Mouse (Mus musculus) right cerebral cortex, adult 2 months (tissue): ENCODE results near the gene Szrd1.
"Not testable (repeated sequence)": the region's sequence is repeated elsewhere in the genome, so short reads cannot be mapped to it uniquely, and the experiment has no call there.

Source experiments
- DNase-seq, 2 experiments: peaks; one replicate each; pipeline ENCODE4 v3.0.0; 2021 to 2022; ENCODE audit warnings: low spot score in 2 of 2

The Szrd1 gene

DNA sequence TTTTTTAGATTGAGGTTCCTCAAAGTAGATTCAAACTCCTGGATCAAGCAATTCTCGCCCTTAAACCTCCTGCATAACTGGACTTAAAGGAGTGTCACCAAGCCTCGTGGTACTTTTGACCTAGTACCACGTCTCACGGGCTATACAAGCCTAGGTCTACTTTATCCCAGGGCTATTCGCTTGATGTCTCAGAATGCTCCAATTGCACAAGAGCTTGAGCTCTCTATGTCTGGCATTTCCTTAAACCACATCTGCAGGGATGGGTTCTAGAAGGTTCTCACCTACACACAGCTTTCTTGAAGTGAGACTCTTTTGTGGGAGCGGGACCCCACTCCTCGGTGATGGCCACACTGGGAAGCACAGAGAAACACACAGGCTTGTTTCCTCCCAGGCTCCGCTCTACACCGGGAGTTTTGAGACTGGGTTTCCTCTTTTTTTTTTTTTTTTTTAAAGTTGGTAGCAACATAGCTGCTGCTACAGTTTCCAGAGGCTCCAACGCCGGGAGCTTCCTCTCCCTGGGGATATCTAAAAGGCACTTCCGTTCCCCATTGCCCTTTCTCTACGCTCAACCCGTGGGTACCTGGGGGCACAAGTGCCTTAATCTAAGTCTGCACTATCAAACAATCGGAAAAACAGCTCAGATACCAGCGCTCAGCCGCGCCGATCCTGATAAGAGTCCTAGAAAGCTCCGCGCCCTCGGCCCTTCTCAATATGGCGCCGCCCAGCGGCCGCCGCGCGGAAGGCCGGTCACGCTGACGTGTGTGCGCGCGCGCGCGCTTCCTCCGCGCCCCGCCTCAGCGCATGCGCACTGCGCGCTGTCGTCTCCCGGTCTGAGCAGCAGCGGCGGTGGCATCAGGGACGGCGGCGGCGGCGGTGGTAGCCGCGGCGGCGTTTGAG is 7.8 kb upstream of the Szrd1 start, which contains the start of gene Fbxo42:
Fbxo42 (plus strand) TSS at position 802 of the 897 bp plus-strand sequence.
- DNase-seq, result peak; percentile 93

DNA sequence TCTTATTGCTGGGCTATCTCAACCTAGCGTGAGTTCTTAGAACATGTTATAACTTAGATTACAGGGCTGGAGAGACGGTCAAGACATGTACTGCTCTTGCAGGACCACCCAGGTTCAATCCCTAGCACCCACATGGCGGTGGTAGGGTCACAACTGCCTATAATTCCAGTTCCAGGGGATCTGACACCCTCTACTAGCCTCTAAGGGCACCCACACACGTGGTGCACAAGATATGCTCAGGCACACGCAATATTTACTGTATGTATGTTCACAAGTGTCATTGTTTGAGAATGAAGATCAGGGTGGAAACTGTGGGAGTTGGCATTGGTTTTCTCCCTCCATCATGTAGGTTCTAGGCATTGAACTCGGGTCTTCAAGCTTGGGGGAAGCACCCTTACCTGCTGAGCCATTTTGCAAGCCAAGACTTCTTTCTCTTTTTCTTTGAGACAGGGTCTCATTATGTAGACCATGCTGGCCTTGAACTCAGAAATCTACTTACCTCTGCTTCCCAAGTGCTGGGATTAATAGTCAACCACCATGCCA is 7.0 kb upstream of the Szrd1 start:
- DNase-seq, result no peak

DNA sequence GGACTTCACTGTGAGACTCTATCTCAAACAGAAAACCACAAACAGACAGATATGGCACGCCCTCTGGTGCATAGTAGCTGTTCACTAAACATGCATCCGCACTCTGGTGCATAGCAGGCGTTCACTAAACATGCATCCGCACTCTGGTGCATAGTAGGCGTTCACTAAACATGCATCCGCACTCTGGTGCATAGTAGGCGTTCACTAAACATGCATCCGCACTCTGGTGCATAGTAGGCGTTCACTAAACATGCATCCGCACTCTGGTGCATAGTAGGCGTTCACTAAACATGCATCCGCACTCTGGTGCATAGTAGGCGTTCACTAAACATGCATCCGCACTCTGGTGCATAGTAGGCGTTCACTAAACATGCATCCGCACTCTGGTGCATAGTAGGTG is 5.5 kb upstream of the Szrd1 start:
- DNase-seq, result not testable (repeated sequence)

DNA sequence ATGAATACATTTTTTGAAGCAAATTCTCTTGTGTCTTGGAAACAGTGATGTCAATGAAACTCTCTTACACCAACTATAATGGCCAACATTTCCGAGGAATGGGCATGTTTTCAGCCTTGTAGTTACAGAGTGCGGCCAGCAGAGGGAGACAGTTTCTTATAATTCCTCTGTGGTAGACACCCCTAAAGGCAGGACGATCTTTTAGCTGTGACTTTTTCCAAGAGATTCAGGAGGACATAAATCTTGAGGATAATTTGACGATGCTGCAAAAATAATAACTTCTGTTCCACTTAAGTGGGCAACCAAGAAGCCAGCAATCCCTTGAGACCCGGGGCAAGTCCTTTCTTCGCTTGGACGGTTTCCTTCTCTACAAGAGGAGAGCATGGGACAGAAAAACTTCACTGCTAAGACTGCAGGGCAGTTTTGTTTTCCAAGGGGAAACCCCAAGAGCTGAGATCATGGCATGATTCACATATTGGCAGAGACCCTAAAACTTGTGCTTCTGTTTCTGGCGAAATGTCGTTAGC is 2.8 kb upstream of the Szrd1 start:
- peak; percentile 88 for DNase-seq

DNA sequence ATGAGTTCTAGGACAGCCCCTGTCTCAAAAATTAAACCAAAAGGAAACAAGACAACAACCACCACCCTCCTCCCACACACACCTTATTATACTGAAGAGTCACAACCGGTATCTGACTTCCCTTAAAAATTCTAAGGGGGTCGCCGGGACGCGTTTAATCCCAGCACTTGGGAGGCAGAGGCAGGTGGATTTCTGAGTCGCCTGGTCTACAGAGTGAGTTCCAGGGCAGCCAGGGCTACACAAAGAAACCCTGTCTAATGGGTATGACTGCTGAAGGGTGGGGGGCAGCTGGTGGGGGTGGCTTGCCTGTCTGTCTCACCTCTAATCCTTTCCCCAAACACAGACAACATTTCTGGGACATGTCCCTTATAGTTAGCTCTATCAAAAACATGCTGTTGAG is 1.4 kb upstream of the Szrd1 start:
- DNase-seq, result no peak

DNA sequence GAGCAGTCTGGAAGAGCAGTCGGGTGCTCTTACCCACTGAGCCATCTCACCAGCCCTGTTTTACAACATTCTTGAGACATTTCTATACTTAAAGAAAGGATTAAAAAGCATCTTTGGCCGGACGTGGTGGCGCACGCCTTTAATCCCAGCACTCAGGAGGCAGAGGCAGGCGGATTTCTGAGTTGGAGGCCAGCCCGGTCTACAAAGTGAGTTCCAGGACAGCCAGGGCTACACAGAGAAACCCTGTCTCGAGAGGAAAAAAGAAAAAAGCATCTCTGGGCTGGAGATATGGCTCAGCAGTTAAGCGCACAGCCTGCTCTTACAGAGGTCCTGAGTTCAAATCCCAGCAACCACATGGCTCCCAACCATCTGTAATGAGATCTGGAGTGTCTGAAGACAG is 779 bp upstream of the Szrd1 start:
- not testable (repeated sequence) for DNase-seq

DNA sequence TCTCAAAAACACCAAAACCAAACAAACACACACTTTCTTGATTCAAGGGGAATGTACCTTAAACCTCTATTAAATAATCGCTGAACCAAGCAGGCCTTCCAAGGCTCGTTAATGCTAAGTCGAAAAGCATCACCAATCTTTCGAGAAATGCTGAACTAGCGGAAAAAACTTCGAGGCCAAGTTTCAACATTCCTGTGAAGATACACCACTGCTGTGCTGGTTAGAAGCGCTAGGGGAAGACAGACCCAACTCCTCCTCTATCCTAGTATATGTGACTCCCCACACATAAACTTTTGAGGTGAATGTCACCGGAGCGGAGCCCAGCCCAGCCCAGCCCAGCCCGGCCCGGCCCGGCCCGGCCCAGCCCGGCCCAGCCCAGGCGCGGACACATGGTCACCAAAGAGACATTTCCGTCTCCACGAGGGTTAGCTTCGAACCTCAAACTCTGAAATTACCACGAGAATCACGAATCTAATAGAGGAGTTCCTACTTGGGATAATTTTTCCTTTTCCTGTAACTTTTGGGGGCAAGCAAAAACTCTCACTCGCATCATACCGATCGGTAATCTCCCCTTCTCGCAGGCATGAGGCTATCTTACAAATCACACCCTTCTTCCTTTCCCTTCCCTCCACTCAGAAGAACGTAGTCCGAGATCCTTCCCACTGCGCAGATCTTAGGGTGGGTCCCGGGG is 1.0 kb downstream of the Szrd1 start:
- no peak for DNase-seq

DNA sequence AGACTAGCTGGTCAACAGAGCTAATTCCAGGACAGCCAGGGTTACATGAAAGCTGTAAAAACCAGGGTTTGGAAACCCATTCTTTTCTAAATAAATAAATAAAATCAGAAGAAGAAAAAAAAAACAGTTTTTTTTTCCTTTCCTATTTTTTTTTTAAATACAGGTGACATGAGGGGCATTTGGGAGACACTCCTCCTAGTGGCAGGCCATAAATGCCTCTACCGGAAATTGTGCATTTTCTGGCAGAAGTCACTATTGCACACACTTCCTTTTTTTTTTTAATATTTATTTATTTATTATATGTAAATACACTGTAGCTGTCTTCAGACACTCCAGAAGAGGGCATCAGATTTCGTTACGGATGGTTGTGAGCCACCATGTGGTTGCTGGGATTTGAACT is 1.8 kb downstream of the Szrd1 start:
- not testable (repeated sequence) for DNase-seq

DNA sequence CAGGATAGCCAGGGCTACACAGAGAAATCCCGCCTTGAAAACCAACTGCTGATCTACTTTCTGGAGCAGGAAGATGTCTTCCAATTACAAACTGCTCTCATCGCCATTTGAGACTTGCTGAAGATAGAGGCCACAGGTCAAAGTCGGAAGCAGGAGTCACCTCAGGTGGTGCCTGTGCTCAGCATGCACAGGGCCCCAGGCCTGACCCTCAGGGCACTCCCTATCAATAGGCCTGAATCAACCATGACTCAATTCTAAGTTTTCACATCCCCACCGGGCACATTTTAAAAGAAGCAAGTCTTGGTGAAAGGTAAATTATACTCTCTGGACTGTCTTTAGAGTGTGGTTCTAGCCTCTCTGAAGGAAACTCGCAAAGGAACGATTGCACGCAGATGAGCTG is 3.4 kb downstream of the Szrd1 start:
- DNase-seq, result no peak

DNA sequence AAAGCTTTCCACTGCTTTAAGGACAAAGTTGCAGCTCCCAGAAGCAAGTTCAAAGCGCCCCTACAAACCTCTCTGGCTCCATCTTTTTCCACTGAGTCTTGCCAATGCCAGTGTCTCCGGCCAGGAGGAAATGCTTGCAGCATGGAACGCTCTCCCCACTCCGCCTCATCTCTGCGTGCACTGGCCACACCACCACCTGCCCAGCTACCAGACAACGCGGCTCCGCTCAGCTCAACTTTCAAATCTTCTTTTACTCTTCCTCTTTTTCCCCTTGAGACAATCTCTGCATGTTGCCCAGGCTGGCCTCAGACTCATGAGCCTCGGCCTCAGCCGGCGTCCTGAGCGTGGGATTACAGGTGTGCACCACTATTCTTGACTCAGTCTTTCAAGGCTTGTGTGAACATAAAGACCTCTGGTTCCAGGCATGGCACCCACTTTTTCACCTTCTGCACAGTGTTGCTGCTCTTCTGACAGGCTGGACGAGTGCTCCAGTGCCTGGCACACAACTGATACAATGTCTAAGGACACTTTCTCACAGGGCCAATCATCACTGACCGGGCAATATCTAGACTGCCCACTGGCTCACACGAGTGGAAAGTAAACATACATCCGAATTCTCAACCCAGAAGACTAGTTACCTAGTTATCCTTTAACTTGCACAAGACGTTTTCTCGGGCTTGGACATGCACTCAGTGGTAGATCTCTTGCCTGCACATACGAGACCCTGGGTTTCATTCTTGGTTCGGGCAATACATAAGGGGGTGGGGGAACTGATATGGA is 4.6 kb downstream of the Szrd1 start:
- no peak for DNase-seq

DNA sequence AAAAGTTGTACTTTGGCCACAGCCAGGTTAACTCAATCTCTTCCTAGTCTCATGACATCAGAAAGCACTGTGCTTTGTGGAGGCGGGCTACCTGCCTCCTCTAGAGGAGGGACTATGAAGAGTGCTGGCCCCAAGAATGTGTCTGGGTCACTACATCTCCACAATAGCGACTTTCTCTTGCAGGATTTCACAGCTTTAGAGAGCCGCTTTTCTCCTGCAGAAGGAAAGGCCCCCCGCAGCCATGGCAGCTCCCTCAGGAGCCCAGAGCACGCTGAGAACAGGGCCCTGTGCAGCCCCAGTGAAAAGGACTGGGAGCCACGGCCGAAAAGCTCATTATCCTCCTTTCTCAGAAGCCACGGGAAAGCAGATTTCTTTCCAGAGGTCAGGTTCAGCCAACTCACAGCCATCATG is 5.5 kb downstream of the Szrd1 start:
- DNase-seq, result no peak

DNA sequence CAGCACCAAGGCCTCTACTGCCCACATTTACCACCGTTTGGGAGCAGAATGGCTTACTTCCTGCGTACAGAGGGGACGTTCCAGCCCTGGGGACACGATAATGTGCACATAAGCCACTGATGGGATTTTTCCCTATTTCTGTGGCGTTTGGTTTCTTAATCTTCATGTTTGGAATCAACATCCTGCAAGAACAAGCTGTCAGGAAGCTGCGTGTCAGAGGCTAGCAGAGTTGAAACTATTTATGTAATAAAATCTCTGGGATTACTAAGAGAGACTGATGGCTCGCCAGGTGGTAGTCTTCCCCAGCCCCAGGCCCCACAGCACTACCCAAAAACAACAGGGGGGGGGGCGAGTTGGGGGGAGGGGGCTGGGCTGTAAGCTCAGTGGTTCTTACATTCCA is 6.3 kb downstream of the Szrd1 start:
- no peak for DNase-seq

DNA sequence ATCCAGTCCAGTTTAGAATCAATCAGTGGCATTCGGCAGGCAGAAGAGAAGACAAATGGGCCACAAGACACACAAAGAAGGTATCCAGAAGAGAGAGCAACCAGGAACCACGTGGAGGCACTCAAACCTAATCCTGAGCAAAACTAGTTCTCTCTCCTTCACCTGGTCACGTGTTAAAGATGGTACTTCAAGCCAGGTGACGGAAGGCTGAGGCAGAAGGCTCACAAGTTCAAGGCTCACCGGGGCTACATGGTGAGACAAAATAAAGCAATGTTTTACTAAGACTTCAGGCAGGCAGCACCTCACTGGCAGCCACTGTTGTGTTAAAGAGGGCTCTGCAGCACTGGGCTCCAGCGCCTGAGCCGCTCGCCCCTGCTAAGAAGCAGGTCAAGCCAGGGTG is 7.4 kb downstream of the Szrd1 start:
- no peak for DNase-seq

DNA sequence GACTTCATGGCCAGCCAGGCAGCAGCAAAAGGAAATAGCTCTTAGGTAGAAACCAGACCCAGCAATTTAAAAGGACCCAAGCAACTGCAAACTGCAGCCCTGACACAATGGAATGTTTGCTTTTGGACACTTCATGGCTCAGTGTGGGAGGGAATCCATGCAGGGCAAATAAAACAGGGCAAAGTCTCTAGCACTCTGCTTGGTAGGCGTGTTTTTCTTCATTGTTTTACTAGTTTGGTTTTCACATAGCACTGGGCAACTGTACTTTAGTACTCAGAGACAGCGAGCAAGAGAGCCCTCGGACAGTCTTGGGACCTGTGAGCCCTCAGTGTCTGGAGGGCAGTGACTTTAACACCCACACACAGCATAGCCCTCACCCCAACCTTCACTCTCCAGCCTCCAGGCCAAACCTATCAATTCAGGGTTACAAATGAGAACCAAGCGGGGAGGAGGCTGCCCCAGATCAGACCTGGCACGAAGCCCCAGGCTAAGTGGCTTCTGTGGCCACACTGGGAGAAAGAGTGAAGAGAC is 8.0 kb downstream of the Szrd1 start:
- no peak for DNase-seq

DNA sequence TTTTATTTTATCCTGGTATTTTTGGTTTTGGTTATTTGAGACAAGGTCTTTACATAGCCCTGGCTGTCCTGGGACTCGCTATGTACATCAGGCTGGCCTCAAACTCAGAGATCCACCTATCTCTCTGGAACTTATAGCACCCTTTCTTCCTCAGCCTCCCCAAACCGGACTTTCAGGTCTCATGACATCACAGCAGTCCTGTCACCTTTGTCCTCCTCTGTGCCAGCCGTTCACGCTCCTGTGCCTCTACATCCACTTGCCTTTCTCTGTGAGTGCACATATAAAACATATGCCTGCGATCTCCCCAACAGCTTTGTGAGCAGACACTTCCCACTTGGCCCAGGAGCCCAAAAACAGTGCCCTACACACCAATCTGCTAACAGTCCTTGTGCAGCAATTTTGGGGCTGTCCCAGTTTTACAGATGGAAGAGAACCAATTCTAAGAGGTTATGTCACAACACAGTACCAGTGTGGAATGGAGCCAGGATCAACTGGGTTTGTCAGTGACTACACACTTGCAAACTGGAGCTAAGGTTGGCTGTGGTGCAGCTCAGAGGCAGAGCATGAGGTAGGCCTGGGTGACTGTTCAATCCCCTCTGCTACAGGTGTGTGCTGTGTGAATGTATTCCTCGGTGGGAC is 8.8 kb downstream of the Szrd1 start:
- no peak for DNase-seq

DNA sequence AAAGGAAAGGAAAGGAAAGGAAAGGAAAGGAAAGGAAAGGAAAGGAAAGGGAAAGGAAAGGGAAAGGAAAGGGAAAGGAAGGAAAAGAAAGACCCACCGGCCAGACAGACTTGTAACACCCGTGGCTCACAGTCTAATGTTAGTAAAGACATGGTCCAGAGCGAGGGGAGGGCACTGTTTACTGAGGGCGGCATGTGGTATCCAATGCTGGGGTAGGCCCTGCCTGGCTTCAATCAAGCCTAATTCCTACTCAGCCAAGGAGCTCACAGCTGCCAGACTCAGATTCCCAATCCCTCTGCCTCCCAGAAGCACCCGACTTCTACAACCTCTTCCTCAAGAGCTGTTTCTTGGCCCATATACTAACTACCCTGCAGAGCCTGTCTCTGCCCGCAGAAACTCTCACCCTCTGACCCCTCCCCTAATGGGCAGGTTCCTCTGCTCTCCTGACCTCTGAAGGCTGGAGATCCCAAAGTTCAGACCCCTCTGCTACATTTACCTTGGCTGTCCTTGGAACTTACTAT is 10.3 kb downstream of the Szrd1 start:
- no peak for DNase-seq

DNA sequence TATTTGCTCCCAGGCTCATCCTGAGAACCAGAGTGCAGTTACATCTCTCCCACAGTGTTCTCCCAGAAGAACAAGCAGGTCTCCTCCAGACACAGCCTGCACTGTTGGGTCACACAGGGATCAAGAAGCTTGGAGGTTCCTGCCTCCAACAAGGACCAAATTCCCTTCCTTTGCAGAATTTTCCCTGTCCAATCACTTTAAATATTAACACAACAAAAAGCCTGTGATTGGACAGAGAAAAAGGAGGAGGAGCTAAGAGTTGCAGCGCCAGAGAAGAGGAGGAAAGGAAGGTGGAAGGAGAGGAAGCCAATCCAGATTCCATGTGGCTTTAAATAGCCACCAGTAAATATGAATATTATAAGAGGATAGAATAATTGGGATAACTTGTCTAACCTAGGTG is 16.5 kb downstream of the Szrd1 start:
- no peak for DNase-seq

DNA sequence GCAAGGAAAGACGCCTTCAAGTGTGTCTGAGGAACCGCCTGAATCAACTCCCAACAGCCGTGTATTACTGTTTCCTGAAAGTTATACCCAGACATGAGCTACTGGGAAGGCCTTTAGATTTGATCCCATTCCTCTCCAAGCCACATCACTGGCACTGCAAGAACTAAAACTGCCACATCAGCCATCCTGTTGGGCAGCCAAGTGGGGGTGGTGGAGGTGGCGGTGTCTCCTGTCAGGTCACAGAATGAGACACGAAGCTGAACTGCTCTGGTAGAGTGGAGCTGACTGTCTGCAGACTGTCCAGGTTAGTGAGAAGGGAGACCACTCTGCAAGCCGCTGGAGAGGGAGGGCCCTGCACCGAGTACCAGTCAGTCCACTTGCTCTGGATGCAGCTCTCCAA is 16.9 kb downstream of the Szrd1 start:
- no peak for DNase-seq

DNA sequence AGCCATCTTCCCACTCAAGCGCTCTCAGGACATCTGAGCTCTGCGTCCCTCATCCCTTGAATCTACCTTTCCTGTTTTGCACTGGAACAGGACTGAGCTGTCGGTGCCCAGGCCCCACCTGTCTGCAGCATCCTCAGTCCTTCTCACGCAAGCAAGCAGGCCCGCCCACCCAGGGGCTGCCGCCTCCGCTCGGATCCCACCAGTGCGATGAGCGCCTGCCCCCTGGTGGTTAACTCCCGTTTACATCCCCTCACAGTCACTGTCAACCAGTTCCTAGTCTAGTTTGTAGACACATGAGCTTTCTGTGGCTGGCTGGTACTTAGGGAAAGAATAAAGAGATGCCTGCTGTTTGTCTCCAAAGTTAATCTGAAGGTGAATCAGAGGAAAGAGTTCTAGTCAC is 18.9 kb downstream of the Szrd1 start:
- peak; percentile 80 to 83 for DNase-seq

DNA sequence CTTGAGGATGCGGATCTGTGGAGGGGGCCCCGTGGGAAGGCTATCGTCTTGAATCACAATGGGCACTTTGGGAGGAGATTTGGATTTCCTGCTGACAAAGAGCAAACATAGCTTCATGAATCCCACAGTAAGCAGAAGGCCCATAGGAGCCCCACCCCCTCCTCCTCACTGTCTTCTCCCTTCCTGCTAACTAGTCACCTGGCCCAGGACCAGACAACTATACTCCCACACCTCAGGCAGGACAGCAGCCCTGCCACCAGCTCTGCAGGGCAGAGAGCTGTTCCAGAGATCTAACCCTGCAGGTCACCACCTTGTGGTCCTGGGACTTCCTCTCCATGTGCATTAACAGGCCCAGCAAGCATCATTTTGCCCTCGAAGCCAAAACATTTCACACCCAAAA is 20.9 kb downstream of the Szrd1 start:
- no peak for DNase-seq

DNA sequence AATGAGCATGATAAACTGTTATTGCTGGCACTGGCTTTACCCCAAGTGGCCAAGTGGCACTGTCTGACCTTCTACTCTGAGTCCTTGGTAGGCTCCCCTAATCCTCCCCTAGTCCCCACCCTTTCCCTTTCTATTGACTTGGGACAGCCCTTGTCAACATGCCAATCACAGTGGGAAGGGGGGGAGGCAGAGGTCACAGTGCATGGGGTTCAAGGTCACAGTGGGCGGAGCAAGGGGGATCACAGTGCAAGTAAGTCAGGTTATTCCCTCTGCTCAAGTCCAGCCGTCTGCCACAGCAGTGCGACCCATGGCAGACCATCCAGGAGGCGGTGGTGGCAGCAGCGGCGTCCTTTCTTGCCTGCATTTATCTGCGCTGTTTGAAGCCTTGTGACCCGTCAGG is 24.2 kb downstream of the Szrd1 start:
- no peak for DNase-seq
